Mouse (Mus musculus) liver, embryonic 16.5 days (tissue): Measurements from ENCODE around the gene Skiv2l. TPM values are rescaled to one million over a fixed set of nuclear protein-coding genes. Genes with fewer than 3 reads are reported as not detected.

Source experiments
- microRNA-seq: library from miRNA; unstranded; fragments of <30 nt; microRNA quantifications from one replicate; pipeline ENCODE4, GENCODE M21; 2016
- polyA plus RNA-seq: library from polyadenylated mRNA; unstranded; fragments of >200 nt; fragmentation: Nextera tagmentation; extraction: Ambion mirVana; gene quantifications from 2 replicates; pipeline ENCODE4 v1.2.1, GENCODE M21; 2015

The Skiv2l gene
- polyA plus RNA-seq, 1 experiment from 2014 or later: 27.3 TPM

Small RNA genes lying within 50 kb of the gene (microRNA-seq; reads per million reads assigned to microRNA genes)
- gene Mir6970 (not detected), gene Mir6971 (3.0 reads per million, percentile 8 among the genes with 10 or more reads in this experiment), gene Mir6972 (2.0 reads per million)

Other genes with a start within 250 kb of the Skiv2l start
- gene Rnf5, start 246.5 kb downstream of the Skiv2l start, polyA plus RNA-seq: 90.3 and 92.4 TPM in 2 replicates
- 18.4 and 21.3 TPM in 2 replicates for gene Agpat1, start 245.9 kb downstream of the Skiv2l start, polyA plus RNA-seq
- gene Egfl8, start 234.2 kb downstream of the Skiv2l start, polyA plus RNA-seq: 0.33 and 0.51 TPM in 2 replicates
- 11.4 and 13.8 TPM in 2 replicates for gene Ppt2, start 221.7 kb downstream of the Skiv2l start, polyA plus RNA-seq
- not detected in 2 replicates for gene Prrt1, start 220.7 kb downstream of the Skiv2l start, polyA plus RNA-seq
- gene Fkbpl, start 205.4 kb downstream of the Skiv2l start, polyA plus RNA-seq: 3.7 and 4.6 TPM in 2 replicates
- 17.7 and 17.8 TPM in 2 replicates for gene Atf6b, start 203.1 kb downstream of the Skiv2l start, polyA plus RNA-seq
- gene Tnxb, start 179.7 kb downstream of the Skiv2l start, polyA plus RNA-seq: 0.20 and 0.27 TPM in 2 replicates
- gene C4b, start 106.3 kb downstream of the Skiv2l start, polyA plus RNA-seq: 19.6 and 26.6 TPM in 2 replicates
- 0.70 and 4.9 TPM in 2 replicates for gene Cyp21a1, start 45.6 kb downstream of the Skiv2l start, polyA plus RNA-seq
- gene Stk19, start 13.3 kb downstream of the Skiv2l start, polyA plus RNA-seq: 10.7 and 11.7 TPM in 2 replicates
- gene Dxo, start 13.2 kb downstream of the Skiv2l start, polyA plus RNA-seq: 25.6 and 27.6 TPM in 2 replicates
- gene Nelfe, start 181 bp upstream of the Skiv2l start, polyA plus RNA-seq: 41.4 and 42.3 TPM in 2 replicates
- 384 and 472 TPM in 2 replicates for gene Cfb, start 12.3 kb upstream of the Skiv2l start, polyA plus RNA-seq
- 0.26 and 0.37 TPM in 2 replicates for gene Zbtb12, start 29.3 kb upstream of the Skiv2l start, polyA plus RNA-seq
- not detected in 2 replicates for gene Gm20547, start 31.8 kb upstream of the Skiv2l start, polyA plus RNA-seq
- gene C2, start 48.1 kb upstream of the Skiv2l start, polyA plus RNA-seq: 30.6 and 33.9 TPM in 2 replicates
- gene Ehmt2, start 48.3 kb upstream of the Skiv2l start, polyA plus RNA-seq: 12.4 and 15.2 TPM in 2 replicates
- gene Slc44a4, start 64.3 kb upstream of the Skiv2l start, polyA plus RNA-seq: 2.6 and 3.6 TPM in 2 replicates
- 17.8 and 20.6 TPM in 2 replicates for gene Neu1, start 81.0 kb upstream of the Skiv2l start, polyA plus RNA-seq
- 0.05 TPM in 1 of 2 replicates, not detected in the other for gene Hspa1b, start 109.0 kb upstream of the Skiv2l start, polyA plus RNA-seq
- not detected in 2 replicates for gene Gm20481, start 119.7 kb upstream of the Skiv2l start, polyA plus RNA-seq
- gene Hspa1a, start 121.9 kb upstream of the Skiv2l start, polyA plus RNA-seq: 0.87 and 1.5 TPM in 2 replicates
- 0.21 and 0.27 TPM in 2 replicates for gene Hspa1l, start 122.5 kb upstream of the Skiv2l start, polyA plus RNA-seq
- 97.6 and 103 TPM in 2 replicates for gene Lsm2, start 131.7 kb upstream of the Skiv2l start, polyA plus RNA-seq
- gene Vars, start 150.8 kb upstream of the Skiv2l start, polyA plus RNA-seq: 82.2 and 90.1 TPM in 2 replicates
- 0.09 and 0.13 TPM in 2 replicates for gene Vwa7, start 166.4 kb upstream of the Skiv2l start, polyA plus RNA-seq
- gene Sapcd1, start 177.8 kb upstream of the Skiv2l start, polyA plus RNA-seq: 2.2 and 2.6 TPM in 2 replicates
- 4.2 and 4.6 TPM in 2 replicates for gene Msh5, start 196.5 kb upstream of the Skiv2l start, polyA plus RNA-seq
- 112 and 121 TPM in 2 replicates for gene Clic1, start 199.8 kb upstream of the Skiv2l start, polyA plus RNA-seq
- gene Ddah2, start 208.8 kb upstream of the Skiv2l start, polyA plus RNA-seq: 16.3 and 18.1 TPM in 2 replicates
- gene Ly6g6c, start 215.2 kb upstream of the Skiv2l start, polyA plus RNA-seq: 0.24 and 0.37 TPM in 2 replicates
- gene Mpig6b, start 216.0 kb upstream of the Skiv2l start, polyA plus RNA-seq: 3.4 and 4.5 TPM in 2 replicates
- 0.17 TPM in 1 of 2 replicates, not detected in the other for gene Ly6g6e, start 226.7 kb upstream of the Skiv2l start, polyA plus RNA-seq
- gene Ly6g6d, start 227.9 kb upstream of the Skiv2l start, polyA plus RNA-seq: 0.55 and 0.77 TPM in 2 replicates
- gene Ly6g6f, start 235.4 kb upstream of the Skiv2l start, polyA plus RNA-seq: 4.0 and 5.7 TPM in 2 replicates
- gene Abhd16a, start 239.1 kb upstream of the Skiv2l start, polyA plus RNA-seq: 47.4 and 52.1 TPM in 2 replicates